Mouse (Mus musculus) thymus, adult 2 months (tissue): ENCODE data around the gene Obscn.

Experiments
- CTCF ChIP-seq: fragments of 200-500 bp; IDR thresholded peaks from 2 replicates; pipeline ENCODE4 v1.5.1; 2012; ENCODE audit warnings: mild to moderate bottlenecking, control low read depth, low read length, moderate library complexity, borderline replicate concordance; ENCODE audit not compliant: control insufficient read depth, poor library complexity, insufficient read depth; ENCODE audit errors: extremely low read depth
- POLR2A ChIP-seq: fragments of 200-500 bp; IDR thresholded peaks from 2 replicates; pipeline ENCODE4 v1.6.1; 2012; ENCODE audit warnings: mild to moderate bottlenecking, low read length, control low read depth, moderate library complexity; ENCODE audit not compliant: control insufficient read depth, poor library complexity, insufficient read depth; ENCODE audit errors: extremely low read depth

DNA sequence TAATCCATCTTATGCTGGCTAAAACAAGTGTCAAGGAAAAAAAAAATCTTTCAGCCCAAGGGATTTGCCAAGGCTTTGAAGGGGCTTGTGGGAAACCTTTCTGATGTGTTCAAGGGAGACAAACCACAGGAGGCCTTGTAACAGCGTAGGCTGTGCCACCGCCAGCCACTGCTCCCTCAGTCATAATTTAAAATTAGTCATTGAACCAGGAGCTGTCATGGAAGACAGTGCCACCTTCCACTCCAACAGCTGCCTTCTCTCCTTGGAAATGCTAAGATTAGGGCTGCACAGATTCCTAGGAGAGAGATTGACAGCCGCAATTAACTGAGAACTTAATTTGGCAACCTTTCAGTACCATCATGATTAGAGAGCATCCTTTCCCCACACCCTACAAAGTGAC lies 13.1 kb upstream of the Obscn start:
- TF ChIP-seq POLR2A = no peak
- no peak for TF ChIP-seq CTCF
